Mouse (Mus musculus): ENCODE measurements around the gene Naa60.
A peak's percentile ranks its signal among the peaks of the same experiment; 100 is the strongest.
"Not testable (repeated sequence)": the region's sequence is repeated elsewhere in the genome, so short reads cannot be mapped to it uniquely, and the experiment has no call there.

Naa60 gene

DNA sequence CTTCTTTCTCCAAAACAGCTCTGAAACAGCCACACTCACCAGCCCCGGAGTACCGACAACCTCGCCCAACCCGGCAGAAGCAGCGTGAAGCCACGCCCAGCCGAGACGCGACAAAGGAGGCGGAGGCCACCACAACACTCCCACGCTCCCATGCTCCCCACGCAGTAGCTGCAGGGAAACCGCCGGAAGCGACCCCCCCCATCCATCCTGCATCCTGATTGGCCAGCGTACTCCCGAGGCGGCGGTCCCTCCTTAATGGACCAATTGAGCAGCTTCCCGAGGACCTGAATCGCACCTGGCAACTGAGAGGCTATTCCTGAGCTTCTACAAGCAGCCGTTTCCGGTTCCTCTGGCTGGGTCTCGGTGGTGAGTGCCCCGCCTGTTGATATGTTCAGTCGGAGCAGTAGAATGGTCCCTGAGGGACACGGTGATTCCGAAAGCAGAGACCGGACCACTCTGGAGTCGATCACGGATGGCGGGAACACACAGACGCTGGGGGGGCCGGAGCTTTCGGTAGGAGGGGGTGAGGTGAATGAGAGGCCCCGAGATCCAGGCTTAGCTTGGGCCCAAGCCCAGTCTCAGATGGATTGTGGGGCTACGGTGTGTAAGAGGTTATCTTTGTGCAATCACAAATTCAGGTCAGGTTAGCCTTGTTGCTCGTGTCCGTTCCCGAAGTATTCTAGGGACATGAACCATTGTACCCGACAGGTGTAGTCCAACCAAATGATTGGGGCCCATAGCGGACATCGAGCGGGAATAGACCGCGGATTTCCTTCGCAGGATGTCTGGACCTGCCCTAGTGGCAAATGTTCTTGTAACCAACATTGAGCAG lies at the start of gene Naa60:
Naa60 (plus strand) TSS at position 160 of the 832 bp plus-strand sequence.
- DNase-seq: peak; percentile 86

DNA sequence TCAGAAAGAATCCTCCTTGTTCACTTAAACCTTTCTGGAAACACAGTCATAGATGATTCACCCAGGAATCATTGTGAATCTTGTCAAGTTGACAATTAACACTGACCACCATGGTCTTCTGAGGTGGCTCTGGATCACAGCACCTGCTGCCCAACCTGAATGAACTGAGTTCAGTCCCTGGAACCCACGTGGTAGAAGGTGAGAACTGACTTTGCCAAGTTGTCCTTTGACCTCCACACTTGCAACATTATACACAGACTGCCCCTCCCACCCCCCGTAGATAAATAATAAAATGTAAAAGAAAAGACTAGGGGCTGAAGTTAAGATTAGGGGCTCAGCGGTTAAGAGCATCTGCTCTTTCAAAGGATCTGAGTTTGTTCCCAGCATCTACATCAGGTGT lies 44.2 kb upstream of the Naa60 start:
- no peak for DNase-seq

DNA sequence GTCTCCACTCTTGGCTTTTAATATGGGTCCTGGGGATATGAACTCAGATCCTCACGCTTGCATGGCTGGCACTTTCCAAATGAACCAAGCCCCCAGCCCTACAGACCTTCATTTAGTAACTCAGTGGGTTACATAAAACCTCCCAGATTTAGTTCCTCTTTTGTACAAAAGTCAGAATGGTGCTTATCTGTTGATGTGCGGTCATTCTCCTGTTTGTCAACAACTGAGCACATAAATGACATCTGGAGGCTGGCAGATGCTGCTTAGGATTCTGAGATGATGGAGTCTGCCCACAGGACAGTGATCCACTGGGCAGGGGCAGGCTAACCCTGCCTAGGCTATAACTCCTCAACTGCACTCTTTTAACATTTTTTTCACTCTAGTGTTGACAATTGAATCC lies 42.4 kb upstream of the Naa60 start:
- no peak for DNase-seq

DNA sequence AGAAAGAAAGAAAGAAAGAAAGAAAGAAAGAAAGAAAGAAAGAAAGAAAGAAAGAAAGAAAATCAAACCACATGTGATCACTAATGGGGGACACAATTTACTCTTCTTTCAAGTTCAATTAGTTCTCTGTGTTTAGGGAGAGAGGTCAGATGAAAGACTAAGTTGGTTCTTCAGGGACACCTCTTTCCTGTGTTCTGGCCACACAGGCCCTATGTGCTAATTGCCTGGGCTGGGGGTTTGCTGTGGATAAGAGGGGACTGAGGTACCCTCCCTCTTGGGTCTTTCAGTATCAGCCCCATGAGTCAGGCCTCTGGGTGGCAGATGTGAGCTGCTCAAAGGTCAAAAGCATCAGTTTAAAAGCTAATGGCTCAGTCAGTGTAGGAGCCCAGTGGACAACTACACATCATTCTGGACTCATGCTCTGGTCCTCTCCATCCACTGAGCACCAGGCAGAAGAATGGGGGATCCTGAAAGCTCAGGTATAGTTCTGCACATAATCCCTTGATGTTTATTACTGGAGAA lies 41.5 kb upstream of the Naa60 start, which contains the start of gene Olfr15:
Olfr15 (plus strand) TSS at position 291 of the 522 bp plus-strand sequence.
- DNase-seq: no peak

DNA sequence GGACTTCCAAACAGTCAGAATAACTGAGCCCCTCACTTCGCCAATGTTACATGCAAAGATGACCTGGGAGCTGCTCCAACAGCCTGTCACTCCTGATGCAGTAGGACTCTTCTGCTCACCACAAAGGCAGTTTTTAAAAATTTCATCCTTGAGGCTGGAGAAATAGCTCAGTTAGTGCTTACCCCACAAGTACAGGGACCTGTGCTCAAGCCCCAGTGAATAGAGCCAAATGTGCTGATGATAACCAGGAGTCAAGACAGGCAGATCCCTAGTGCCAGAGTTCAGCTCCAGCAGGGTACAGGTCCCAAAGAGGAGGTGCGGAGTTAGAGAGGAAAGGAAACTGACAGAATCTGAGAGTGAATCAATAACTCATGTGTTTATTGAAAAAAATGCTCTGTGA lies 36.7 kb upstream of the Naa60 start:
- no peak for DNase-seq

DNA sequence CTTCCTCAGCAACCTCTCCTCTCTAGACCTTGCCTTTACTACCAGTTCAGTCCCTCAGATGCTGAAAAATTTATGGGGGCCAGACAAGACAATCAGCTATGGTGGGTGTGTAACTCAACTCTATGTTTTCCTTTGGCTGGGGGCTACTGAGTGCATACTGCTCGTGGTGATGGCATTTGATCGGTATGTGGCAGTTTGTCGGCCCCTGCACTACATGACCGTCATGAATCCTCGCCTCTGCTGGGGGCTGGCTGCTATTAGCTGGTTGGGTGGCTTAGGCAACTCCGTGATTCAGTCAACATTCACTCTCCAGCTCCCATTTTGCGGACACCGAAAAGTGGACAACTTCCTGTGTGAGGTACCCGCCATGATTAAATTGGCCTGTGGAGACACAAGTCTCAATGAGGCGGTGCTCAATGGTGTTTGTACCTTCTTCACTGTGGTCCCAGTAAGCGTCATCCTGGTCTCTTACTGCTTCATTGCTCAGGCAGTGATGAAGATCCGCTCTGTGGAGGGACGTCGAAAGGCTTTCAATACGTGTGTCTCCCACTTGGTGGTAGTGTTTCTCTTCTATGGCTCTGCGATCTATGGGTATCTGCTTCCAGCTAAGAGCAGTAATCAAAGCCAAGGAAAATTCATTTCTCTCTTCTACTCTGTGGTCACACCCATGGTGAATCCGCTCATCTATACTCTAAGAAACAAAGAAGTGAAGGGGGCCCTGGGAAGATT lies 32.9 kb upstream of the Naa60 start:
- DNase-seq: no peak

DNA sequence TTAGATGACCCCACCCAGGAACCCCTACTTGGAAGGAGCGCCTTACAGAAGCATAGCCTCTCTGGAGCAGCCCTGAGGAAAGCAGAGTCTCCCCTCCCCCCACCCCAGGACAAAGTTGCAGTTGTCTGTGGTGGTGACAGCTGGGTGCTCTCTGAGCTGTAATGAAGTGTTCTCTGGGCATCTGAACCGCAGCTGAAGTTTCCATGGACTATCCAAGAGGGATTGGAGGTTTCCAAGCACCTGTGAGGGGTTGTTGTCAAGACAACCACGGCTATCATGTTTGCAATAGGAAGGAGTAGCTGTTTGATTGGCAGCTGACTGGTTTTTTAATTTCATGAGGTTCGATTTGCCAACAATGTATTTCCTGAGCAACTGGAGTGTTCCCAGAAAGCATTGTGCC lies 29.2 kb upstream of the Naa60 start:
- no peak for DNase-seq

DNA sequence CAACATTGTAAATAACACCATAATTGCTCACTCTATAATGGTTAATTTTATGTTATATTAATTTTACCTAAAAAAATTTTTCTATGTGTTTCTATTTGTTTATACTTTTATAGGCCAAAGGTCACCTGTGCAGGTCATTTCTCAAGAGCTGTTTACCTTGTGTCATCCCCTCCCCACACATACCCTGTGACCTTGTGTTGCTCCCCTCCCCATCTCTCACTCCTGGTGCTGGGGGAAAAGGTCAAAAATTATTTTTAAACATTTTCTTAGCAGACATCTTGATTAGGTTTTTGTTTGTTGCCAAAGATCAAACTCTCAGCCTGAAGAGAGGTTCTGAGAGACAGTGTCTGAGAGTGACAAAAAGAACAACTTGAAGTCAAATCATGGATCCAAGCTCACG lies 28.4 kb upstream of the Naa60 start:
- no peak for DNase-seq

DNA sequence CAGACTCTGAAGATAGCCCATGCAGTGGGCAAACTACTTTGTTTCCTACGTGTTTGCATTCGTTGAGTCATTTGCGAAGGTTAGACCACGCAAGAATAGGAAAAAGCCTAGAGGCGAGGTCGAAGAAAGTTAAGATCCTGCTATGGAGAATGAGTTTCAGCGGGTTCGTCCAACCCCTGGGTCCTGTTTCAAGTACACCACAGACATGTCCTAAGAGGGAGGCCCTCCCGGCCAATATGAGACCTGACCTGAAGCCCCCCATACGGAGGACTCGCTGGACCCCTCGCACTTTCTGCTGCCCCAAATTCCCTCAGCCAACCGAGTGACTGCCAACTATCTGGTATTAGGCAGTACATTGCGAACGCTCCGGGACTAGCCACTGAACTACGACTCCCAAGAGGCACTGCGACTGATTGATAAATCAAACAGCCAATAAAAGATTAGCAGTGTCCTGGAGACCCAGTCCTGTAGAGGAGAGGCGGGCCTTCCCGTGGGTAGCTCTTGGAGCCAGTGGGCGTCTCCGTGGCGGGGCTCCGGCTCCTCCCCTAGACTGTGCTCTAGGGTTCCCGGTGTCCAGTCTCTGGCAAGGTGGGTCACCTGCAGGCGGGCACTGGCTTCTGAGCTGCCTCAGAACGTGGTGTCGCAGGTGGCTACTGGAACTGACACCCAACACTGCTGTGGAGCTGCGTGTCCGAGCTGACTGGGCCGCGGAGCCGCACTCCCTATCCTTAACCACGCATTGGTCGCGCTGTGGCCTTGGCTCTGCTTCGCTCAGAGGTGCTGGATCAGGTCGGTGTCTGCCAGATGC lies 25.3 kb upstream of the Naa60 start, which contains the start of gene Zfp174:
Zfp174 (plus strand) TSS at position 558 of the 808 bp plus-strand sequence.
- peak; percentile 90 for DNase-seq

DNA sequence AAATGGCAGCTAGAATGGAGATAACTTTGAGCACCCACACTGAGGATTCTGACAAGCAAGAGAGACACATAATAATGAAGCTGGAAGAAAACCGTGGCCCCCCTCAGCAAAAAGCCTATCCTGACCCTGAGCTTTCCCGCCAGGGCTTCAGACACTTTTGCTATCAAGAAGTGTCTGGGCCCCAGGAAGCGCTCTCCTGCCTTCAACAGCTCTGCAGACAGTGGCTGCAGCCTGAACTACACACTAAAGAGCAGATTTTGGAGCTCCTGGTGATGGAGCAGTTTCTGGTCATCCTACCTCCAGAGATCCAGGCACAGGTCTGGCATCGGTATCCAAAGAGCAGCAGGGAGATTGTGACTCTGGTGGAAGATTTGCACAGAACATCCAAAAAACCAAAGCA lies 24.3 kb upstream of the Naa60 start:
- no peak for DNase-seq

DNA sequence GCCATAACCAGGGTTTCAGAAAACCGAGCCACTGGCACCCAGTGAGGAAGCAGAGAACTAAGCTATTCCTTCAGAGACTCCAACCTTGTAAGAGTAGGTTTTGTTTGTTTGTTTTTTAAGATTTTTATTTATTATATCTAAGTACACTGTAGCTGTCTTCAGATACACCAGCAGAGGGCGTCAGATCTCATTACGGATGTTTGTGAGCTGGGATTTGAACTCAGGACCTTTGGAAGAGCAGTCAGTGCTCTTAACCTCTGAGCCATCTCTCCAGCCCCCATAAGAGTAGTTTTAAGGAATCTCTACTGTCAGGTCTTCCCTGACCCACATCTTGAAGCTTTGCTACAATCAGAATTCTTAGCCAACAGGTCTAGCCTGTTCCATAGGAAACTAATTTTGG lies 23.8 kb upstream of the Naa60 start:
- no peak for DNase-seq

DNA sequence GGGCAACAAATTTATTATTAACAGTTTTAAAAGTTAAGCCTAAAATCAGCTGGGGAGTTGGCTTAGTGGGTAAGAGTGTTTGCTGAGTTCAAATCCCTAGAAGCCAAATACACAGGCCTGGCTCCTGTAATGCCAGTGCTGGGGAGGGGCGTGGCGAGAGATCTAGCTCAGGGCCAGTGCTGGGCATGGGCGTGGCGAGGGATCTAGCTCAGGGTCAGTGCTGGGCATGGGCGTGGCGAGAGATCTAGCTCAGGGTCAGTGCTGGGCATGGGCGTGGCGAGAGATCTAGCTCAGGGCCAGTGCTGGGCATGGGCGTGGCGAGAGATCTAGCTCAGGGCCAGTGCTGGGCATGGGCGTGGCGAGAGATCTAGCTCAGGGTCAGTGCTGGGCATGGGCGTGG lies 20.9 kb upstream of the Naa60 start:
- not testable (repeated sequence) for DNase-seq

DNA sequence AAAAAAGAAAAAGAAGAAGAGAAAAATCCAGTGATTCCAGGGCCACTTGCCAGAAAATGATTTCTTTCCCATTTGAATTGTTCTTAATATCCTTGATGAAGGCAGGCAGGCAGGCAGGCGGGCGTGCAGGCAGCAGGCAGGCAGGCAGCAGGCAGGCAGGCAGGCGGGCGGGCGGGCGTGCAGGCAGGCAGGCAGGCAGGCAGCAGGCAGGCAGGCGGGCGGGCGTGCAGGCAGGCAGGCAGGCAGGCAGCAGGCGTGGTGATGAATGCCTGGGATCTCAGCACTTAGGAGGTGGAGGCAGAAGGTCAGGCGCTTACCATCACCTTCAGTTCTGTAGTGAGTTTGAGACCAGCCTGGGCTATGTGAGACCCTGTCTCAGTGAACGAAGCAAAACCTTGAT lies 19.6 kb upstream of the Naa60 start:
- DNase-seq: no peak

DNA sequence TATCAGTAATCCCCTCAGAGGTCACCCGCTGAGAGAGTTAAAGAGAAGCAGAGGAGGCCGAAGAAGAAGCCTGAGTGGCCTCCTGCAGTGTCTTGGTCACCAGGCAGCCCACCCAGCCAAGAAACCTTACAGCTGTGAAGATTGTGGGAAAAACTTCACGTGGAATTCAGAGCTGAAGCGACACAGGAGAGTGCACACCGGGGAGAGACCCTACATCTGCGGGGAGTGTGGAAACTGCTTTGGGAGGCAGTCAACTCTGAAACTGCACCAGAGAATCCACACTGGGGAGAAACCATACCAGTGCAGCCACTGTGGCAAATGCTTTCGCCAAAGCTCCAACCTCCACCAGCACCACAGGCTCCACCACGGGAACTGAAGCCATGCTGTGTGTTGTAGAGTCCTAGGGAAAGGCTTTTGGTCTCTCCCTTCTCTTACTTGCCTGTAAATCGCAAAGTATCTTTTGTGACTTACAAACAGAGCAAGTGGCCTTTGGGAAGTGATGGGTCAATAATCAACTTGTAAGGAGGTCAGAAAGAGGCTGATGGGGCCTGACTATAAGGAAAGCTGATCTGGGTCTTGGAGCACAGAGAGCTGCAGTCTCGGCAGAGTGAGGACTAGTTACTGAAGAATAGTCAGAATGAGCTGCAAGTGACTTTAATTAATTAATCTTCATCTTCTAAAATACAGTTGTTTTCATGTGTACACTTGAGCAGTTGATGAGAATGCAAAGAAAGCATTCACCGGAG lies 17.6 kb upstream of the Naa60 start:
- no peak for DNase-seq

DNA sequence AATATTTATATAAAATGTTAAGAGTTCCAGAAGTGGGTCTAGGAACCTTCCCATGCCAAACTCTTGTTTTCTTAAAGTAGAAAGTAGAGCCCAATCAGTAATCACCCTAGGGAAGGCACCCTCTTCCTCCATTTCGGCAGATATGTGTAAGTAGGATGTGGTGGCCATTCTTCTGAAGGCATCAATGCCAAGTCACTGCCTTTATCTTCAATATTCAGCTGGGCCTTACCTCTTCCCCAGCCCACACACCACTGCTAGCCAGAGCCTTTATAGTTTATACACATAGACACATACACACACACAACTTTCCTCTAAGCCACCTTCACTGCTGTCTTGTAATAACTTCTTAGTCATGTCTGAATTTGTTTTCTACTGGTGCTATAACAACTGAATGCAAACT lies 16.4 kb upstream of the Naa60 start:
- DNase-seq: no peak

DNA sequence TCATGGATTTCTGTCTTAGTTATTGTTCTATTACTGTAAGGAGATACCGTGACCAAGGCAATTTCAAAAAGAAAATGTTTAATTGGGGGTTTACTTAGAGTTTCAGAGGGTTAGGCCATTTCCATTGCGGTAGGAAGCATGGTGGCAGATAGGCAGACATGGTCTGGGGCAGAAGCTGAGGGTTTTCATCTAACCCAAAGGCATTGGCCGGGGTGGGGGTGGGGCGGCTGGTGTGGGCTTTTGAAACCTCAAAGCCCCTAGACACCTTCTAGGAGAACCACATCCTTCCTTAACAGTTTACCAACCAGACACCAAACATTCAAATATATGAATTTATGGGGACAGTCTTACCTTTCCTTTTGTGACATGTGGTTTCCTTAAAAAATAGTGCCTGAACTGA lies 12.9 kb upstream of the Naa60 start:
- DNase-seq: no peak

DNA sequence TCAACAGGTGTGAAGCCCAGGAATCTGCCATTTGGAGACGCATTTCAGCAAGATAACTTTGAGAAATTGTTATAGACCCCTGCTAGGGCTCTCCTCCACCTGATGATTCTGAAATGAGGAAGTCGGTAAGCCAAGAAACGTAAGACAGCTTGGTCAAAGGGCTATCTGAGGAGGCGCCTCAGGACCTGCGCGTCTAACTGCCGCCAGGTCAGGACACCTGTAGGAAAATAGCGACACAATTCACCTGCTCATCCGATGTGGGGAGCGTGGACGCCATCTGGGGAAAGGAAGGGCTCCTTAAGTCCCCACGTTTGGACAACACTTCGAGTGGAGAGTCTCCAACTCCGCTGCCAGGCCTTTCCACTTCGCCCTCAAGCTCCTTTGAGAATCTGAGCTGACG lies 360 bp upstream of the Naa60 start:
- DNase-seq: no peak

DNA sequence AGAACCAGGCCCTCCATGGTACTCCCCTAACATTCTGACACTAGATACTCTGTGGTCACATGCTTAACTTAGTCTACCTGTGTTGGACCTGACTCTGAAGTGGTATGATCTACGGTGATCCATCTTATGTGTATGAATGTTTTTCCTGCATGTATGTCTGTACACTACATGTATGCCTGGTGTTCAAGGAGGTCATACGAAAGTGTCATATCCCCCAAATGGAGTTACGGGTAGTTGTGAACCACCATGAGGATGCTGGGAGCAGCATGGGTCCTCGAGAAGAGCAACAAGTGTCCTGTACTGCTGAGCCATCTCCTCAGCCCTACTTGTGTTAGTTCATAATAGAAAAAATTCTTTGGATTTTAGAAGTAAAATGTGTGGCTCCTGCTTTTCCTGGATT lies 4.2 kb downstream of the Naa60 start:
- no peak for DNase-seq

DNA sequence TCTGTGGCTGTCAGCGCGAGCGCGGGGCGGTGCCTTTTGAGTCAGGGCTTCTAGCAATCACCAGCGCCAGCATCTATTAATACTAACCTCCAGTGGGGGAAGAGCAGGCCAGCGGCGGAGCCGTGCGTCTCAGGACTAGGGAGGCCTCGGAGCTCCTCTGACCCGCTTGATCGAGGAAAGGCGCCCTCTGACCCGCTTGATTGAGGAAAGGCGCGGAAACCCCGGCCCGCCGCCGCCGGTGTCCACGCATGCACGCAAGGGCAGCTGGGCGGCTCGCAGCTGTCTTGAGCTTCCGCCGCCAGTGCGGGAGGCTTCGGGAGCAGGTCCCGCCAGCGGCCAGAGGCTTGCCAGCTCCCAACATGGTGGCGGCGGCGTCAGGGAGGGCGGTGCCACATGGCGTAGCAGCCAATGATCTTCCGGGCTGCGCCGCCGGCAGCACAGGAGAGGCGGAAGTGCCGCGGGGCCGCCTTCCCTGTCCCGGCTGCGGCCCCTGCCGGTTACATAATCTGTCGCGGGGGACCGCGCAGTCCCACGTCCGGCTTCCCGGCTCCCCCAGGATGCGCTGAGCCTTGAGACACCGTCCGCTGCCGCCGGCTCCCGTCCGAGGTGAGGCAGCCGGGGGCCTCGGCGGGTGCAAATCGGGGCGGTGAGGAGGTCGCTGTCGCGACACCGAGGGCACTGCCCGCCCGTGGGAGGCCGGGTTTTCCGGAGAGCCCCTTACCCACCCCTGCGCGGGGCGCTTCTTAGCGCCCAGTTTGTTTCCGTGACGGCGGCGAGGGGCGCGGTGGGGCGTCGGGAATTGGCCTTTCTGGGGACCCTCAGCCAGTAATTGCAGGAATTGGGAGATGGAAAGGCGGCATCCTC lies 12.3 kb downstream of the Naa60 start, which contains the start of the genes Zfp597 and Gm20695:
Zfp597 (minus strand) TSS at position 361 of the 864 bp plus-strand sequence.
Gm20695 (plus strand) TSS at position 448 of the 864 bp plus-strand sequence.
- DNase-seq: peak; percentile 94

DNA sequence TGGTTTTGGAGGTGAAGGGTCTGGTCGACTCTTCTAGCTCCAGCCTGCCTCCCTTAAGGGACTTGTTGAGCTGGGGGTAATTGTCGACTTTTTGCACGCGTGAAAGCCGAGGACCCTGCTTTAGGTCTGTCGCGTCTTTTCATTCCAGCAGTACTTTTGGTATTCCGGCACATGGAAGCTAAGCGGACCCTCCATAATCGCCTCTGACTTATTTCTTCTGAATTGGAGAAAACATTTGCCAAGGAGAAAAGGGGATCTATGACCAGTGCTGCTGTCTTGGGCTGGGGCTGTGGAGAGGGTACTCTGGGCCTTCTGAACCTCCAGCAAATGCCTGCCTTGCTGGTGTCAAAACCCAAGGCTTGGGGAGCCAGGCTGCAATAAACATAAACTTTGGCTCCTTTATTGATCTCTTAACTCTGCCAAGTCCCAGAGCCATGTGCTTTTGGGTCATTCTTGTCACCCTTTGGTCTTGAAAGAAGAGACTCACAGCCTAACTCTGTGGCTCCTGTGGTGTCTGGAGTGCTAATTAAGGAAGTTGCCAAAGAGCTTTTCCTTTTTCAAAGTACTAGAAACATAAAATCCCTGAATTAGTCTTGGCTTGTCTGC lies 13.0 kb downstream of the Naa60 start:
- no peak for DNase-seq
